Mouse (Mus musculus): ENCODE data around the gene Lbh. TPM values are rescaled to one million over a fixed set of nuclear protein-coding genes. Genes with fewer than 3 reads are reported as not detected.
A peak's percentile ranks its signal among the peaks of the same experiment; 100 is the strongest.

Lbh gene
- polyA plus RNA-seq, 1 experiment from 2014 or later, result 3.2 TPM

DNA sequence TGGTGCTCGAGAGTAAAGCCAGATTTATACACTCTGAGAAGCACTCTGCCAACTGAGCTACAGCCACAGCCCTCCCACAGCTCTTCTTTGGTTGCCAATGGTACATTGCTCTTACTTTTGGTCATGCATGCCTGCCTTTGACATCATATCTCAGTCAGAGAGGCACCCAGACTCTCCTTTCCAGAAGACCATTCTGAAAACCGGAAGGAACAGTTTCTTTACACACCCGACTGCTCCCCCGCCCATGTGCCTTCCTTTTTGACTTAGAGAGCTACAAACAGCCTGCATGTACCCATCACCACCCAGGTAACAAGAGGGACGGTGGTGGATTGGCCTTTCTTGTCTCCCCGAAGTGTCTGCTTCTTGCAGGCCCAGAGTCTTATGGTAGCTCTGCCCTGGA lies 7.0 kb downstream of the Lbh start:
- no peak for DNase-seq (ENCODE audit: low spot score)
- WGBS, result 94% methylated on average over 6 of the region's 6 CpGs
- H3K4me1 ChIP-seq (ENCODE audit: control insufficient read depth, insufficient read depth, low read length), result peaks cover 21% of the 10 kb centered on the region
- no peak overlapping the region for H3K4me2 ChIP-seq (ENCODE audit: low read depth, low read length)
- no peak for ATAC-seq (ENCODE audit: low read depth)
- no peak overlapping the region for H3K4me3 ChIP-seq (ENCODE audit: low read depth, low read length)
- peak overlapping the region; percentile 22; the same call in 1 of the 2 replicates for H3K27ac ChIP-seq (replicated peaks; ENCODE audit: low read depth, low read length)
- no peak overlapping the region for H3K9ac ChIP-seq (ENCODE audit: low read depth, low read length)
- peaks cover 59% of the 10 kb centered on the region for H3K36me3 ChIP-seq (ENCODE audit: control insufficient read depth, insufficient read depth, low read length)
- no peaks in the 10 kb centered on the region for H3K27me3 ChIP-seq (replicated peaks; ENCODE audit: control insufficient read depth, insufficient read depth, low read length)
- H3K9me3 ChIP-seq (ENCODE audit: control insufficient read depth, low read length), result no peaks in the 10 kb centered on the region

DNA sequence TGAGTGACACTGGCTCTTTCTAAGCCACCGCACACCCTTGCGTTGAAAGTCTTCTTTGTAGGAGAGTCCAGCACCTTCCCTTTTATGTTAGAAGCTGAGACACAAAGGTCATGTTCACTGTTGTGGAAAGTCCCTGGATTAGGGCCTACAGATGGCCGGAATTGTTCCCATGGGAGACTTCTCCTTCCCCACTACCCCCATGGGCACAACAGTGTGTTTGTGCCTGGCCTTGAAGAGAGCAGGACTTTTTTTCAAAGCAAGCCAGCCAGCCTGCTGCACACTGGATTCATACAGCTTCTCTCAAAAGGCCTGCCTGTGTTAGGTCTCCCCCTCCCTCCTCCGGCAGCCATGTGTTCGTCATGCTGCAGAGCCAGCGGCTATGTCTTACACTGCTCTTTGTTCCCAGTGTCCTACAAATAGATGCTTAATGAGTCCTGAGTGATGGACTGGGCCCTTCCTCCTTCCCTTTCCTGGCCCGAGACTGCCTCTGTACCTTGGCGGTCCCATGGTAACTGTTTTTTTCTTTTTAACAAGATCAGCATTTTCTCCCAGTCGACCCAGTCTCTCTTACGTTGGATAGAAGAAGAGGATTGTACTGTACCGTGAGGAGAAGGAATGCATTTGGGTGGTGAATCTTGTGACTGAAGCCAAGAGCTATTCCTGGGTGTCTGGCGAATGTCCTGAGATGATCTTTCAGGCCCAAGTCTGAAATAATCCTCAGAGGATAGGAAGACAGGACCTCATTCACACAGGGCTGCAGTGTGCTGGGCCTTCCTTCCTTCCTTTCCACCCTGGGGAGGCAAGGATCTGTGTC lies 7.9 kb downstream of the Lbh start:
- WGBS, result 39% methylated on average over 12 of the region's 12 CpGs
- peak overlapping the region; percentile 22; the same call in 1 of the 2 replicates for H3K27ac ChIP-seq (replicated peaks; ENCODE audit: low read depth, low read length)
- ATAC-seq (ENCODE audit: low read depth), result peak; percentile 90
- no peaks in the 10 kb centered on the region for H3K27me3 ChIP-seq (replicated peaks; ENCODE audit: control insufficient read depth, insufficient read depth, low read length)
- H3K4me3 ChIP-seq (ENCODE audit: low read depth, low read length), result no peak overlapping the region
- peak; percentile 82 for DNase-seq (ENCODE audit: low spot score)
- H3K4me2 ChIP-seq (ENCODE audit: low read depth, low read length), result no peak overlapping the region
- H3K4me1 ChIP-seq (ENCODE audit: control insufficient read depth, insufficient read depth, low read length), result peaks cover 14% of the 10 kb centered on the region
- no peaks in the 10 kb centered on the region for H3K9me3 ChIP-seq (ENCODE audit: control insufficient read depth, low read length)
- no peak overlapping the region for H3K9ac ChIP-seq (ENCODE audit: low read depth, low read length)
- H3K36me3 ChIP-seq (ENCODE audit: control insufficient read depth, insufficient read depth, low read length), result peaks cover 64% of the 10 kb centered on the region

DNA sequence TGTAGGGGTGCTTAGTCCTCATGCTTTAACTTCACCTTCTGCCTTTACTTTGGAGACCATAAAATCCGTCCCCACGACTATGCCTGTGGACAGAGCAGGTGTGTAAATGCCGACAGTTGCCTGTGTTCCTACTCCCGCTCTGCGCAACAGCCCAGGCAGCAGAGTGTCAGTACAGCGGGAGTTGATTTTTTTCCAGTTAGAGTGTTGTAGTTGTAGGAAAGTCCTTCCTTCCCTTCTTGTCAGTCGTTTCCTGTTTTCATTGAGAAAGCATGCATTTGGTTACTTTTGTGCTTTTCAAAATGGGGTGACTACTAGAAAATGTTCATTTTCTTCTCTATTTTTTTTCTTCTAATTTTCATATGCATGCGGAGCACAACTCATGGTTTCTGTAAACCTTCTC lies 8.9 kb downstream of the Lbh start:
- Histone ChIP-seq H3K27ac (replicated peaks; ENCODE audit: low read depth, low read length) (no peak overlapping the region), H3K4me1 (ENCODE audit: control insufficient read depth, insufficient read depth, low read length) (peaks cover 13% of the 10 kb centered on the region; the same call in 1 of the 2 replicates), H3K9me3 (ENCODE audit: control insufficient read depth, low read length) (peaks cover 5% of the 10 kb centered on the region), H3K9ac (ENCODE audit: low read depth, low read length) (no peak overlapping the region), H3K4me2 (ENCODE audit: low read depth, low read length) (no peak overlapping the region), H3K36me3 (ENCODE audit: control insufficient read depth, insufficient read depth, low read length) (peaks cover 59% of the 10 kb centered on the region), H3K27me3 (replicated peaks; ENCODE audit: control insufficient read depth, insufficient read depth, low read length) (no peaks in the 10 kb centered on the region), H3K4me3 (ENCODE audit: low read depth, low read length) (no peak overlapping the region)
- 93% methylated on average over 8 of the region's 8 CpGs for WGBS
- ATAC-seq (ENCODE audit: low read depth) (no peak), DNase-seq (ENCODE audit: low spot score) (no peak)

DNA sequence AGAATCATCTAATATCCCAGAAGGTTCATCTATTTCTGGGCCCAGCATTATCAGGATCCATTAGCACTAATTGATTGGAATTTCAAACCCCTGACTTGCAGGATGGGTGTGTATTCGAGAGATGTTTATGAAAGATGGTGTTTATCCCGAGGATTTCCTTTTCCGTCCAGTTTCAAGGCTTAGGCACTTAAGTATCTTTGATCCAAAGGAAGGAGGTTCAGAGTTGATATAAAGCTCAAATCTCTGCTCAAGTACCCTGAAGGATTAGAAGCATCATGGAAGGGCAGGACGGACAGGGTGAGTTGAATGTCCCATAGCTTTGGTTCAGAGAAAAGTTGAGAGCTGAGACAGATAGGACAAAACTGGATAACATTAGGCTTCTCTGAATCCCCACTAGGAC lies 15.0 kb downstream of the Lbh start:
- H3K4me1 ChIP-seq (ENCODE audit: control insufficient read depth, insufficient read depth, low read length), result peaks cover 4% of the 10 kb centered on the region
- no peak overlapping the region for H3K4me3 ChIP-seq (ENCODE audit: low read depth, low read length)
- H3K9me3 ChIP-seq (ENCODE audit: control insufficient read depth, low read length), result peaks cover 10% of the 10 kb centered on the region
- ATAC-seq (ENCODE audit: low read depth), result no peak
- 93% methylated on average over 4 of the region's 4 CpGs for WGBS
- H3K27me3 ChIP-seq (replicated peaks; ENCODE audit: control insufficient read depth, insufficient read depth, low read length), result no peaks in the 10 kb centered on the region
- no peak overlapping the region for H3K9ac ChIP-seq (ENCODE audit: low read depth, low read length)
- no peak for DNase-seq (ENCODE audit: low spot score)
- peaks cover 37% of the 10 kb centered on the region for H3K36me3 ChIP-seq (ENCODE audit: control insufficient read depth, insufficient read depth, low read length)
- no peak overlapping the region for H3K4me2 ChIP-seq (ENCODE audit: low read depth, low read length)
- H3K27ac ChIP-seq (replicated peaks; ENCODE audit: low read depth, low read length), result no peak overlapping the region

DNA sequence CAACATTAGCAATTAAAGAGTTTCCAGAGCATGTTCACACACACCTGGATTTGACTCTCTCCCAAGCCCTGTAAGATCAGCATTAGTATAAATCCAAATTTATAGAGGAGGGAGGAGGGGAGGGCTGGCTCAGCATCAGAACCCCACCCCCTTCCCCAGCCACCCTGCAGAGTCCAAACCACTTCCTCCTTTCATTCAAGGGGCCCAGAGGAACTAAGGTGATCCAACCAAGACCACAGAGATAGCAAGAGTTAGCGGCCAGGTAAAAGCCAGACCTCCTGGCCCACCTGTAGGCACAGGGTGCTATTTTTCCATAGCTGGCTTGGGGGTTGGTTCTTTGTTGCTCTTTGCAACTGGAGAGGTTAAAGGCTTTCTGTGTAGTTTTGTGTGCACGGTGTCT lies 16.0 kb downstream of the Lbh start:
- H3K27ac ChIP-seq (replicated peaks; ENCODE audit: low read depth, low read length), result no peak overlapping the region
- ATAC-seq (ENCODE audit: low read depth), result no peak
- H3K4me2 ChIP-seq (ENCODE audit: low read depth, low read length), result no peak overlapping the region
- H3K36me3 ChIP-seq (ENCODE audit: control insufficient read depth, insufficient read depth, low read length), result peaks cover 29% of the 10 kb centered on the region
- H3K9ac ChIP-seq (ENCODE audit: low read depth, low read length), result no peak overlapping the region
- peaks cover 10% of the 10 kb centered on the region for H3K9me3 ChIP-seq (ENCODE audit: control insufficient read depth, low read length)
- DNase-seq (ENCODE audit: low spot score), result no peak
- no peak overlapping the region for H3K4me3 ChIP-seq (ENCODE audit: low read depth, low read length)
- 43% methylated on average over 2 of the region's 2 CpGs for WGBS
- no peaks in the 10 kb centered on the region for H3K27me3 ChIP-seq (replicated peaks; ENCODE audit: control insufficient read depth, insufficient read depth, low read length)
- peaks cover 6% of the 10 kb centered on the region for H3K4me1 ChIP-seq (ENCODE audit: control insufficient read depth, insufficient read depth, low read length)

DNA sequence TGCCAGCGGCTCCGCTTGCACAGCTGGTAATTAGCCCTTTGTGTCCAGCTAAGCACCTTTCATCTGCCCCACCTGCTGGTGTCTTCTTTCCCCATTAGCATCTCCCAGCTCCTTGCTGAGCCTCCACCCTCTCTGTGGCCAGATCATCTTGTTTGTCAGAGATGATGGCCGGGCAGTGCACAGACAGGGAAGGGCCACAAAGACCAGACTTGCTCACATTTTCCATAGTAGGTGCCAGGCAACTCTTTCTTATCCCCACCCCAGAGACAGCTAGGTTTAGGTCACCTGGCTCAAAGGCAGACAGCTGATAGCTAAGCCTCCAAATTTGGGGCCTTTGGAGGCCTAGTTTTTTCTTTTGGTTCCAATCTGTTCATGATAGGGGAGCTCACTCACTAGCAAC lies 16.5 kb downstream of the Lbh start:
- Histone ChIP-seq H3K27me3 (replicated peaks; ENCODE audit: control insufficient read depth, insufficient read depth, low read length) (no peaks in the 10 kb centered on the region), H3K9ac (ENCODE audit: low read depth, low read length) (no peak overlapping the region), H3K4me3 (ENCODE audit: low read depth, low read length) (no peak overlapping the region), H3K4me1 (ENCODE audit: control insufficient read depth, insufficient read depth, low read length) (peaks cover 6% of the 10 kb centered on the region), H3K9me3 (ENCODE audit: control insufficient read depth, low read length) (peaks cover 10% of the 10 kb centered on the region), H3K4me2 (ENCODE audit: low read depth, low read length) (no peak overlapping the region), H3K36me3 (ENCODE audit: control insufficient read depth, insufficient read depth, low read length) (peaks cover 27% of the 10 kb centered on the region), H3K27ac (replicated peaks; ENCODE audit: low read depth, low read length) (no peak overlapping the region)
- no peak for DNase-seq (ENCODE audit: low spot score)
- 54% methylated on average over 3 of the region's 3 CpGs for WGBS
- ATAC-seq (ENCODE audit: low read depth), result no peak

DNA sequence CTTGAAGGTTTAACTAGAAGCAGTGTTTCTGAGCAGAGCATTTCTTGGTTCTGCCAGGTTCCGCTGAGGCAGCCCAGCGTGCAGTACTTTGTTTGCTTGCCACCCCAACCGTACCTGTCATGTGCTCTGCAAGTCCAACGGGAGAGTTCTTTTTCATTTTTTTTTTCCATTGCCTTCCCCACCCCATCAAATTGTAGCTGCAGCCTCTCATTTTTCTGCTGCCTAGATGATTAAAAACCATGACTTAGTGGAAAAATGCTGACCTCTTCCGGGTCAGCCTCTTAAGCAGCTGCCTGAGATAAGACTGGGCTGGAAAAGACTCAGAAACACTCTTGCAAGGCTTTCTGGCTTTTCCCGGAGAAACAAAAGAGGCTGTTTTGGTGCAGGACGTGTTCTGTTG lies 17.8 kb downstream of the Lbh start:
- ATAC-seq (ENCODE audit: low read depth) (no peak), DNase-seq (ENCODE audit: low spot score) (peak; percentile 58)
- no peak overlapping the region for H3K4me3 ChIP-seq (ENCODE audit: low read depth, low read length)
- no peak overlapping the region for H3K27ac ChIP-seq (replicated peaks; ENCODE audit: low read depth, low read length)
- WGBS, result 59% methylated on average over 7 of the region's 7 CpGs
- peaks cover 10% of the 10 kb centered on the region for H3K9me3 ChIP-seq (ENCODE audit: control insufficient read depth, low read length)
- no peak overlapping the region for H3K9ac ChIP-seq (ENCODE audit: low read depth, low read length)
- H3K4me1 ChIP-seq (ENCODE audit: control insufficient read depth, insufficient read depth, low read length), result peaks cover 6% of the 10 kb centered on the region
- H3K36me3 ChIP-seq (ENCODE audit: control insufficient read depth, insufficient read depth, low read length), result peaks cover 33% of the 10 kb centered on the region
- no peak overlapping the region for H3K4me2 ChIP-seq (ENCODE audit: low read depth, low read length)
- H3K27me3 ChIP-seq (replicated peaks; ENCODE audit: control insufficient read depth, insufficient read depth, low read length), result no peaks in the 10 kb centered on the region

DNA sequence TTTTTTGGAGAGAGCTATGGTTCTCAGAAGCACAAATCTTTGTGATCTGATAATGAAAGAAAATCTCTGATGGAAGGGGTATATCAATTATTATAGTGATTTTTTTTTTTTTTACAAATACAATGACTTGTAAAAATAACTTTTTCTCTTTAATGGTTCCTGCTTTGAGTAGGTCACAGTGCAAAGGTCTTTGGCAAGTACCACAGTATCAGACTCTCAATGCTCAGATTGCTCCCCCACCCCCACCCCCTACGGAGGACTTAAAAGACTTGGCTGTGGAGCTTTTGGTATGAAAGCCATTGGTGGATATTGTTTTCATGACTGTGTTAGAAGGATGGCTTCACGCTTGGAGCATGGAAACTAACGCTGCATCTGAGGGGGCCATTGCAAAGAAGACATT lies 18.2 kb downstream of the Lbh start:
- no peak for ATAC-seq (ENCODE audit: low read depth)
- Histone ChIP-seq H3K36me3 (ENCODE audit: control insufficient read depth, insufficient read depth, low read length) (peaks cover 35% of the 10 kb centered on the region), H3K4me1 (ENCODE audit: control insufficient read depth, insufficient read depth, low read length) (peaks cover 6% of the 10 kb centered on the region), H3K4me3 (ENCODE audit: low read depth, low read length) (no peak overlapping the region), H3K27ac (replicated peaks; ENCODE audit: low read depth, low read length) (no peak overlapping the region), H3K9ac (ENCODE audit: low read depth, low read length) (no peak overlapping the region), H3K27me3 (replicated peaks; ENCODE audit: control insufficient read depth, insufficient read depth, low read length) (no peaks in the 10 kb centered on the region), H3K4me2 (ENCODE audit: low read depth, low read length) (no peak overlapping the region), H3K9me3 (ENCODE audit: control insufficient read depth, low read length) (peaks cover 9% of the 10 kb centered on the region)
- no peak for DNase-seq (ENCODE audit: low spot score)
- 86% methylated on average over 3 of the region's 3 CpGs for WGBS

DNA sequence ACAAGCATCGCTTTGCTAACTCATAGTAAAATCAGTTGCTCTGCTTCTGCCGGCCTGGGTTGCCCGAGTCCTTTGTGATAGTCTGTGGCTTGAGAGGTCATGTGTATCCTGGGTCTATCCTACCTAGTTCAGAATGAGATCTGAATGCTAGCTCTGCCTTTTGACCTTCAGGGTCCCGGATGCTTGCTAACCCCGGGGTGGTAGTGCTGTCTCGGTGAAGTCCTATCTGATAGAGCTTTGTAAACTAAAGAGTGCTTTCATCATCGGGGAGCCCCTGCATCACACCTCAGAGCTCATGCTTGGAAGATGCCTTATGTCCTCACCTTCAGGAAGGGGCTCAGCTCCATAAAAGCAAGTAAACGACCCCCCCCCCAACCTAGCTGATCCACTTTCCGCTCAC lies 19.1 kb downstream of the Lbh start:
- no peak for DNase-seq (ENCODE audit: low spot score)
- Histone ChIP-seq H3K9ac (ENCODE audit: low read depth, low read length) (no peak overlapping the region), H3K4me3 (ENCODE audit: low read depth, low read length) (no peak overlapping the region), H3K4me1 (ENCODE audit: control insufficient read depth, insufficient read depth, low read length) (peaks cover 6% of the 10 kb centered on the region), H3K4me2 (ENCODE audit: low read depth, low read length) (no peak overlapping the region), H3K9me3 (ENCODE audit: control insufficient read depth, low read length) (peaks cover 3% of the 10 kb centered on the region), H3K27ac (replicated peaks; ENCODE audit: low read depth, low read length) (no peak overlapping the region), H3K36me3 (ENCODE audit: control insufficient read depth, insufficient read depth, low read length) (peaks cover 33% of the 10 kb centered on the region), H3K27me3 (replicated peaks; ENCODE audit: control insufficient read depth, insufficient read depth, low read length) (no peaks in the 10 kb centered on the region)
- 88% methylated on average over 9 of the region's 9 CpGs for WGBS
- ATAC-seq (ENCODE audit: low read depth), result no peak
